Mouse (Mus musculus) G1E-ER4 (cell line): Measurements from ENCODE around the gene Chrna9. TPM values are rescaled to one million over a fixed set of nuclear protein-coding genes. Genes with fewer than 3 reads are reported as not detected.

Source experiments
- GATA1 ChIP-seq: IDR thresholded peaks from one replicate; pipeline ENCODE4 v1.8.0; 2012; ENCODE audit warnings: low read length, inconsistent platforms
- polyA plus RNA-seq: library from polyadenylated mRNA; stranded (reverse); fragments of >175 nt; gene quantifications from 2 replicates; pipeline ENCODE4 v1.2.3, GENCODE M21; 2012

Gene Chrna9
- polyA plus RNA-seq, 1 experiment, result not detected

GRCm38 (mm10) chr5:65937998-65938715, 3.4 kb downstream of the Chrna9 start:
- no peak for TF ChIP-seq GATA1

- no peak for TF ChIP-seq GATA1
These were observed 6.4 kb downstream of the Chrna9 start for GRCm38 (mm10) chr5:65941145-65941544.

DNA sequence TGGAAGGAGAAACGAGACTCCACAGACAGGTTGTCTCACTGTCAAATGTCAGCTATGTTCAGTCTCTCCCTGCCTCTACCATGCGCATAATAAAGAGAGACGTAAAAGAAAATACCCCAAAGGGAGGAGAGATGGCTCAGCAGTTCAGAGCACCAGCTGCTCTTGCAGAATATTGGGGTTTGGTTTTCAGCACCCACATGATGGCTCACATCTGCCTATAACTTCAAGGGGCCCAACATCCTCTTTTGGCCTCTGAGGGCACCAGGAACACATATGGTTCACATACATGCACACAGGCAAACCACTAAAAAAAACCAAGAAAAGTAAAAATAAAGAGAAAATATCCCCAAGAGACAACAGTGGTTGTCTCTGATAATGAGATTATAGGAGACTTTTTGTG, 15.1 kb downstream of the Chrna9 start:
- TF ChIP-seq GATA1, result no peak

DNA sequence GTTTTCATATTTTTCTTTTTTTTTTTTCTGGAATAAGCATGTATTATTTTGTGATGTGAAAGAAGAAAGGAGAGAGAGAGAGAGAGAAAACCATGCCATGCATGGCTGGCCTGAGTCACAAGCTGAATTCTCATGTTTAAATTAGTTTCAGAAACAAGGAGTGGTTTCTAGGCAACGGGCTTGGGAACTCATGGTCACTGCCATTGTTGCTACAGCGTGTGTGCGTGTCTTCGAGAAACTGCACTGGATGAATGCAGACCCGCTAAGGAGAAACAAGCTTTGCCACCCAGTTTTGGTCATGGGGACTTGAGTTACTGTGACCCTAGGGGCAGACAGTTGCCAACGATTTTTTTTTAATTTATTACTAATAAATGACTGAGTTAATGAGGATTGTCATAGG, 15.5 kb downstream of the Chrna9 start:
- no peak for TF ChIP-seq GATA1

DNA sequence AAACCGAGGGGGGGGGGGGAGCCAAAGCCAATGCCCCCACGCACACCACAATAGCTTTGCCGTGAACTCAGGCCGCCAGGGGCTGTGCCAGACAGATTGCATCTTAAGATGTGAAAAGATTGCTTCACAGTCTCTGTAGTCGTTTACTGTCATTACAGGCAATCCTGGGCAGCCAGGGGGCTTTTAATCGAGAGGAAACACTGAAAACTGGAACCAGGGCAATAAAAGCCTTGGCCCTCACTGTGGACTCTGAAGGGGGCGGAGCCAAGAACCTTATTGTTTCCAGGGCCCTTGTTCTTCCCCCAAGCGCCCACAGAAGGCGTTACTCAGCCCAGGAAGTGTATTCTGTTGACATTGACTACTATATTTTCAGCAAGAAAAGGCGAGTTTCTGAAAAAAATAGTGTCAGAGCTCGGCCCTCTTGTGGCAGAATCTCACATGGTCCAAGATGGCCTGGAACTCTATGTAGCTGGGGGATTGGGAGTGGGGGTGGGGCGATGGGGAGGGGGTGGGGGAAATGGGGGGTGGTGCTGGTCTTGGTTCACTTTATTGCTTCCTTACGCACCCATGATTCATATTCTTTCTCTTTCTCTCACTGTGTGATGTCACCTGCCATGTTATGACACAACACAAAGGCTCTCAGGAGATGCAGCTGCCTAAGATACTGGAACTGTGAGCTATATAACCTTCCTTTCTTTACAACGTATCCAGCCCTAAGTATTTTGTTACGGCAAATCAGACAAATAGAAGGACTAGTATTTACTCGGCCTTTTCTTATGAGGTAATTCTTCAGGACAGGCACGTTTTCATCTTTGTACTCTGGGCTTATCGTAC, 16.2 kb downstream of the Chrna9 start:
- TF ChIP-seq GATA1, result no peak

DNA sequence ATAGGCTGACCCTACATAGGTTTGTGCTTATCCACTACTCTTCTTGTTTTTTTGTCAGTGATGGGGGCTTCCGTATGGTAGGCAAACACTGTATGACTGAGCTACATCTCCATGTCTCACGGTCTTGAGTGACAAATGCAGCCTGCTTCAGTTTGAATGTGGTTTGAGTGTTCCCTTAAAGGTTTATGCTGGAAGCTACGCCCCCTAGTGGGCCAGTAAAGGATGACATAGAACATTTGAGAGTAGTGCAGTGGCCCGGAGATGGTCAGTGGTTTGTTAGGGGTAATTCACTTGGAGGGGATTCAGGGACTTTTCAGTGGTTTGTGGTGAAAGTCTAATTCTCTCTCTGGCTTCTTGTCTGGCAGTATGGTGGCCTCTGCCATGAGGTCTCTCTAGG, 16.8 kb downstream of the Chrna9 start:
- no peak for TF ChIP-seq GATA1

GRCm38 (mm10) chr5:65954130-65955080, 19.7 kb downstream of the Chrna9 start:
- TF ChIP-seq GATA1, result no peak

- TF ChIP-seq GATA1, result no peak
These were observed 20.8 kb downstream of the Chrna9 start for GRCm38 (mm10) chr5:65955343-65956143.

- no peak for TF ChIP-seq GATA1
These were observed 21.7 kb downstream of the Chrna9 start for GRCm38 (mm10) chr5:65956144-65957008.

DNA sequence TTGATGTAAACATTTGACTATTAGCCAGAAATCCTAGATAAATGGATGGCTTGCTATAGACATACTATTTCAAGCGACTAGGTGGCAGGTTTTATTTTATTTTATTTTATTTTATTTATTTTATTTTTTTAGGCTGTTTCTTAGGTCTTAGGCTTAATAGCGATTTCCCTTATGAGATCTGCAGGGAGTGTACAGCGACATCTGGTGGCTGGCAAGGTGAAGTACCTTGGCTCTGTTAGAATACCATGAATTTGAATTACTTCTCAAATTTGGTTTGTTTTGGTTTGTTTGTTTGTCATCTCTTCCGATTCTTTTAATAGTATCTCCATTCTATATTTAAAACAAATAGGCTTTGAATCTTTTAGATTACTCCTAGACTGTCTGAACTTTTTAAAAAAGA, 23.9 kb downstream of the Chrna9 start:
- no peak for TF ChIP-seq GATA1

GRCm38 (mm10) chr5:65959893-65960596, 25.3 kb downstream of the Chrna9 start:
- TF ChIP-seq GATA1, result peak; percentile 76

DNA sequence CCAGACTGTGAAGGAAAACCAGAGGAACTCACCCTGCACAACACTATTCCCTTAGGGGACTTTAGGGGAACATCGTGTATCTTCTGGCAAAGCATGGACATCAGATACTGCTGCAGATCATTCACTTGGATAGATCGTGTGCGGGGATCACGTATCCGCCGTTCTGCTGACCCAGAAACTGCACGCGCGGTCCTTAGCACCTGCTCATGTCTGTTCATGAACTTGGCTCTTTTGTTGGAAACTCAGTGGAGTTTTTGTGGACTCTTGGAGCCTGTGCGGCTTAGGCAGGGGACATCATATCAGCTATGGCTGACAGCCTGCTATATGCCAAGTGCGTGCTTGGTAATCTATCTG, 25.9 kb downstream of the Chrna9 start:
- no peak for TF ChIP-seq GATA1

DNA sequence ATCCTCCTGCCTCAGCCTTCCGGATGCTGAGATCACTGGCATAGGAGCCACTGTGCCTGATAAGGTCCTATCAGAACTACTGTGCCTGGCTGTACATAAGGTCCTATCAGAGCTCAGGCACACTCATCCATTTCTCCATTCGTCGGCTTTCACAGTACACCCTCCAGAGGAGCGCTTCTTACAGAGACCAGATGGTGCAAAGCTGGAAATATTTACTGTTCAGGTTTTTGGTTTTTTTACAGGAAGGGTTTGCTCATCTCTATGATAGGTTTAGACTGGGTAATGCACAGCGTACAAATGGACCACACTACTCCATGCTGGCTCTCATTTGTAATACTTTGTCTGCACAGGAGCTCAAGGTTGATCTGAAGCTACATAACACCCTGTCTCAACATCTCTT, 28.6 kb downstream of the Chrna9 start:
- TF ChIP-seq GATA1, result no peak
